Mouse (Mus musculus) E14TG2a.4 (cell line): Measurements from ENCODE around the gene Dcun1d3.

Experiments used
- CTCF ChIP-seq: conservative IDR thresholded peaks from 2 replicates; pipeline ENCODE4 v1.5.1; 2014; ENCODE audit warnings: low read length
- NANOG ChIP-seq: IDR thresholded peaks from 2 replicates; pipeline ENCODE4 v1.6.1; 2014; ENCODE audit warnings: borderline replicate concordance, low read length, mixed read lengths
- POU5F1 ChIP-seq: IDR thresholded peaks from 2 replicates; pipeline ENCODE4 v1.6.1; 2014; ENCODE audit warnings: low read length, borderline replicate concordance

- TF ChIP-seq CTCF (no peak), POU5F1 (no peak), NANOG (no peak)
These were observed 25.0 kb upstream of the Dcun1d3 start for GRCm38 (mm10) chr7:119921054-119921453.
